Mouse (Mus musculus): ENCODE results near the gene Vps35l.

DNA sequence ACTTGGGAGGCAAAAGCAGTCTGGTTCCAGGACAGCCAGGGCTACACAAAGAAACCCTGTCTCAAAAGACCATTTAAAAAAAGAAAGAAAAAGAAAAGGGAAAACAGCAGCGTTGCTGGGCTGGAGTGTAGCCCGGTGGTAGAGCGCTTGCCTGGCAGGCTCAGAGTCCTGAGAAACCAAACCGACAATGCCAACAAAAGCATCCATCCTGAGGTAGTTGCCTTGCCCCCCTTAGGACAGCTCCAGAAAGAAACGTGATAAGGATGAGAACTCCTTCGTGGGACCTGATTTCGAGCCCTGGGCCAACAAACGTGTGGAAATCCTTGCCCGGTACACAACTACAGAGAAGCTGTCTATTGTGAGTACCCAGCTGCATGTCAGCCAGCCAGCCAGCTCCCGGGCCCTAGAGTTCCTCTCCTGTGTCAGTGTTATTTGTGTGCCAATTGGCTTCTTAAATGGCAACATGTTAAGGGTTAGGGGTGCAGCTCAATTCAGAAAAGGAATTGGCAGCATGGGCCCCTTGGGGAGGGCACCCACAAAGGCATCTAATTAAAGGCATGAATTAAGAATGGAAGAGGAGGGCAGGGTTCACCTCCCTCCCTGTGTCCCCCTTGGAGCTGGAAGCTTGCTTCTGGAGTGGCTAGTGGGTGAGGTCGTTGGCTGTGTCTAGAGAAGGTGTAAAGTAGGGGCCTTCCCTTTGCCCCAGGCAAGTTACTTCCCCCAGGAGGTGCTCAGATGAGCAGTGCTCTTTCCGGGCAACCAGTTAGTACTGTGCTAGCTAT is 8.1 kb downstream of the Vps35l start:
- TF ChIP-seq CTCF (conservative IDR thresholded peaks at IDR 0.05; ENCODE audit: insufficient read depth, insufficient read length, low read depth, low read length) (no peak), POLR2A (IDR thresholded peaks at IDR 0.05; ENCODE audit: low read depth, low read length) (no peak)

Measured in kidney, adult 2 months (tissue).